Mouse (Mus musculus) thymus, adult 2 months (tissue): ENCODE data around the gene Gdf3.

Experiments
- CTCF ChIP-seq: fragments of 200-500 bp; IDR thresholded peaks from 2 replicates; pipeline ENCODE4 v1.5.1; 2012; ENCODE audit warnings: mild to moderate bottlenecking, control low read depth, low read length, moderate library complexity, borderline replicate concordance; ENCODE audit not compliant: control insufficient read depth, poor library complexity, insufficient read depth; ENCODE audit errors: extremely low read depth
- POLR2A ChIP-seq: fragments of 200-500 bp; IDR thresholded peaks from 2 replicates; pipeline ENCODE4 v1.6.1; 2012; ENCODE audit warnings: mild to moderate bottlenecking, low read length, control low read depth, moderate library complexity; ENCODE audit not compliant: control insufficient read depth, poor library complexity, insufficient read depth; ENCODE audit errors: extremely low read depth

DNA sequence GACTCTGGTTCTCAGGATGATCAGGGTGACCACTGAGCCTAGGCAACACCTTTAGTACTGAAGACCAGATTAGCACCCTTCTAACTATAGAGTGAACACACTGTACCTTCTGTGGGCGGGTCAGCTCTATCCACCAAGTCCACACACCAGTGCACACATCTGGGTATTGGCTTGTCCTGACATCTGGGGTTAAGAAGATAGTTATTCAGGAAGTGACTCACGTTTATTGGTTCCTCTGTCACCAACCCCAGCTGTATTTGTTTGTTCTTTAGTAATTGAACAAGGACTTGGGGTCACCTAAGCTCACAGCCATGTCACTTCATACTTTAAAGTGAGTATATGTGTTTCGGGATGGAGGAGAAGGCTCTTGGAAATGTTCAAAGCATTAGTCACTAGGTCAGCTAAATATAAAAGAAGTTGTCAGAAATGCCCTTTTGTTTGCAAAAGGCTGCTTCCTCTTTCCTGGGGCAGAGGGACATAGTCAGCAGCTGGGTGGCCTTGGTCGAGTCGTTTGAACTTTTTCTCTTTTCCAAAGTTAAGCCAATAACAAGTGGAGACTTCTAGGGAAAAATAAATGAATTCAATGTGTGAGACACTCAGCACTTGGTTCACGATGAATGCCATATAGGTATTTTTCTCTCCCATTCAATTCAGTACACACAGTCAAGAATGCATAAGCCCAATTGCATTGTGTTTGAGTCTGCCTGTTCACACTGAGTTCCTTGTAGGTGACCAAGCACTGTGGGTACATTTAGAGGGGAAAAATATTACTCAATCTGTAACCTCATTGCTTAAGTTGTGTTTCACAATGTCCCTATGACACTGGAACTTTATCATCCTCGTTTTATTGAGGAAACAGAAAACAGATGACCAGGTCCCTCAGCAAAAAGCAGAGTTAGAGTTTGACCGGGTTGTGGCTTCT lies 38.9 kb downstream of the Gdf3 start:
- TF ChIP-seq CTCF (no peak), POLR2A (no peak)
